Mouse (Mus musculus) cortical plate, adult 2 months (tissue): ENCODE data around the gene Dgcr8.

Source experiments
- CTCF ChIP-seq: fragments of 200-500 bp; IDR thresholded peaks from 2 replicates; pipeline ENCODE4 v1.5.1; 2011; ENCODE audit warnings: mild to moderate bottlenecking, control low read depth, low read length; ENCODE audit not compliant: insufficient read depth; ENCODE audit errors: extremely low read depth
- POLR2A ChIP-seq: fragments of 200-500 bp; IDR thresholded peaks from 2 replicates; pipeline ENCODE4 v1.6.1; 2011; ENCODE audit warnings: mild to moderate bottlenecking, low read length, control low read depth; ENCODE audit not compliant: insufficient read depth; ENCODE audit errors: extremely low read depth

DNA sequence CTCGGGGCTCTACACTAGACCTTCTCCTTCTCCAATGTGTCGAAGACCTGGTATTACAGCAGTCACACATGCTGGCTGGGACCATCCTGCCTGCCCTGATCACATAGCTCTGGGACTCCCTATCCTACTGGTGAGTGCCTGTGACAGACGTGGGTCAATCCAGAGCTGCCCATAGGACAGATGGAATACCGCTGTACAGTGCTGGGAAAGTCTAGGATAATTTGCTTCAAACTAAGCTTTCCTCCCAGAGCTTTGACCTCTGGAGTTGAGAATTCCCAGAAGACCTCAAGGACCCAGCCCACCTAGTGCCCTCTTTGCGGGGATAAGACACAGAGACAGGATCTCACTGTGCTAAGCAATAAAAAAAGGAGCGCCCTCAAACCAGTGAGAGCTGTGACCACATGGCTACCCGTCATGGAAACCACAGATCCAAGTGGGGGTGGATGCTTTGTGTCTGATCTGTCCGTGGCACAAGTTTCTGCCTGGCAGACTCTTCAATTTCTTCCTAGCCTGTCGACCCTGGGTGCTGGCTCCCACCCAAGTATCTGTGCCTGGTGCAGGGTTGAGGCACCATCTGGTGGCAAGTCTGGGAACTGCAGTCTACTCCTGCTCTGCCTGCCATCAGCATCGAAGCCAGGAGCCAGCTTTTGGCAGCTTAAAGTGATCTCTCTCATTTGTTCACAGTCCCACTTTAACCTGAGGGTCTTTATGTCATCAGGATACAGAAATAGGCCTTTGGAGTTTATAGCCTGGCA lies 77.5 kb downstream of the Dgcr8 start:
- TF ChIP-seq CTCF = peak; percentile 98
- no peak for TF ChIP-seq POLR2A
